Mouse (Mus musculus): ENCODE data around the gene Kri1. TPM values are rescaled to one million over a fixed set of nuclear protein-coding genes. Genes with fewer than 3 reads are reported as not detected.
"Not testable (repeated sequence)": the region's sequence is repeated elsewhere in the genome, so short reads cannot be mapped to it uniquely, and the experiment has no call there.

The Kri1 gene
- polyA plus RNA-seq, 1 experiment from 2014 or later: 7.2 TPM

- H3K9ac ChIP-seq (ENCODE audit: low read depth, low read length): no peak overlapping the region
- H3K27ac ChIP-seq (ENCODE audit: low read depth, low read length): no peak overlapping the region
- H3K4me3 ChIP-seq (ENCODE audit: low read depth, low read length): no peak overlapping the region
- no peak overlapping the region for H3K4me2 ChIP-seq (replicated peaks; ENCODE audit: low read depth)
- no peaks in the 10 kb centered on the region for H3K9me3 ChIP-seq (ENCODE audit: control insufficient read depth)
- WGBS: 87% methylated on average over 12 of the region's 12 CpGs
- H3K27me3 ChIP-seq (replicated peaks; ENCODE audit: control insufficient read depth, insufficient read depth, low read length): no peaks in the 10 kb centered on the region
- no peak for TF ChIP-seq CTCF (IDR thresholded peaks at IDR 0.05; ENCODE audit: low read depth)
- no peaks in the 10 kb centered on the region for H3K36me3 ChIP-seq (ENCODE audit: control insufficient read depth, insufficient read depth)
- no peak for ATAC-seq
- H3K4me1 ChIP-seq (replicated peaks; ENCODE audit: control insufficient read depth, insufficient read depth, low read length): no peaks in the 10 kb centered on the region
Observed at GRCm38 (mm10) chr9:21331365-21332140, 43.8 kb upstream of the Kri1 start.

- no peak for TF ChIP-seq CTCF (IDR thresholded peaks at IDR 0.05; ENCODE audit: low read depth)
- Histone ChIP-seq H3K4me2 (replicated peaks; ENCODE audit: low read depth) (no peak overlapping the region), H3K4me3 (ENCODE audit: low read depth, low read length) (no peak overlapping the region), H3K9ac (ENCODE audit: low read depth, low read length) (no peak overlapping the region), H3K27ac (ENCODE audit: low read depth, low read length) (no peak overlapping the region), H3K27me3 (replicated peaks; ENCODE audit: control insufficient read depth, insufficient read depth, low read length) (no peaks in the 10 kb centered on the region), H3K9me3 (ENCODE audit: control insufficient read depth) (no peaks in the 10 kb centered on the region), H3K4me1 (replicated peaks; ENCODE audit: control insufficient read depth, insufficient read depth, low read length) (no peaks in the 10 kb centered on the region), H3K36me3 (ENCODE audit: control insufficient read depth, insufficient read depth) (no peaks in the 10 kb centered on the region)
- no peak for ATAC-seq
- WGBS: 89% methylated on average over 10 of the region's 10 CpGs
Observed at GRCm38 (mm10) chr9:21329699-21330289, 42.0 kb upstream of the Kri1 start.

GRCm38 (mm10) chr9:21329041-21329440 lies 41.3 kb upstream of the Kri1 start:
- WGBS: 61% methylated on average over 3 of the region's 5 CpGs
- Histone ChIP-seq H3K27ac (ENCODE audit: low read depth, low read length) (no peak overlapping the region), H3K4me3 (ENCODE audit: low read depth, low read length) (no peak overlapping the region), H3K4me2 (replicated peaks; ENCODE audit: low read depth) (no peak overlapping the region), H3K9ac (ENCODE audit: low read depth, low read length) (no peak overlapping the region), H3K36me3 (ENCODE audit: control insufficient read depth, insufficient read depth) (no peaks in the 10 kb centered on the region), H3K4me1 (replicated peaks; ENCODE audit: control insufficient read depth, insufficient read depth, low read length) (no peaks in the 10 kb centered on the region), H3K9me3 (ENCODE audit: control insufficient read depth) (no peaks in the 10 kb centered on the region), H3K27me3 (replicated peaks; ENCODE audit: control insufficient read depth, insufficient read depth, low read length) (no peaks in the 10 kb centered on the region)
- no peak for TF ChIP-seq CTCF (IDR thresholded peaks at IDR 0.05; ENCODE audit: low read depth)
- no peak for ATAC-seq

DNA sequence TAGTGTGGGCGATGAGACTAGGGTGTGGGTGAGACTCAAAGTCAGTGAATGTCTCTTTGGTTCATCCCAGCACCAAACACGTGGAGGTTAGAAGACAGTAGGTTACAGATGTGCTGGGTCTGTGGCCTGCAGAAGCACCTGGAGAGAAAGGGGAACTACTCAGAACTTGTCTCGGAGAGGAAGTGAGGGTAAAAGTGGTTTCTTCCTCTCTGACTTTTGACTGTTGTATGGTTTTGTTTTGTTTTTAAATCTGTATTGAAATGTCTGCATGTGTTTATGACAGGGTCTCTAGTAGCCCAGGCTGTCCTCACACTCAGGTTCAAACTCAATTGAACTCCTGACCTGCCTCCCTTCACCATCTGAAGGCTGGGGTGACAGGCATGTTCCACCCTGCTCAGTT lies 40.3 kb upstream of the Kri1 start:
- no peak overlapping the region for H3K4me3 ChIP-seq (ENCODE audit: low read depth, low read length)
- whole genome bisulfite sequencing: 68% methylated on average over 3 of the region's 3 CpGs
- no peaks in the 10 kb centered on the region for H3K4me1 ChIP-seq (replicated peaks; ENCODE audit: control insufficient read depth, insufficient read depth, low read length)
- no peak overlapping the region for H3K4me2 ChIP-seq (replicated peaks; ENCODE audit: low read depth)
- no peaks in the 10 kb centered on the region for H3K9me3 ChIP-seq (ENCODE audit: control insufficient read depth)
- no peaks in the 10 kb centered on the region for H3K27me3 ChIP-seq (replicated peaks; ENCODE audit: control insufficient read depth, insufficient read depth, low read length)
- no peak overlapping the region for H3K27ac ChIP-seq (ENCODE audit: low read depth, low read length)
- no peak for TF ChIP-seq CTCF (IDR thresholded peaks at IDR 0.05; ENCODE audit: low read depth)
- no peaks in the 10 kb centered on the region for H3K36me3 ChIP-seq (ENCODE audit: control insufficient read depth, insufficient read depth)
- ATAC-seq: no peak
- no peak overlapping the region for H3K9ac ChIP-seq (ENCODE audit: low read depth, low read length)

- ATAC-seq: no peak
- Histone ChIP-seq H3K9ac (ENCODE audit: low read depth, low read length) (no peak overlapping the region), H3K4me2 (replicated peaks; ENCODE audit: low read depth) (no peak overlapping the region), H3K4me1 (replicated peaks; ENCODE audit: control insufficient read depth, insufficient read depth, low read length) (no peaks in the 10 kb centered on the region), H3K36me3 (ENCODE audit: control insufficient read depth, insufficient read depth) (no peaks in the 10 kb centered on the region), H3K27ac (ENCODE audit: low read depth, low read length) (no peak overlapping the region), H3K27me3 (replicated peaks; ENCODE audit: control insufficient read depth, insufficient read depth, low read length) (no peaks in the 10 kb centered on the region), H3K9me3 (ENCODE audit: control insufficient read depth) (no peaks in the 10 kb centered on the region), H3K4me3 (ENCODE audit: low read depth, low read length) (no peak overlapping the region)
- no peak for TF ChIP-seq CTCF (IDR thresholded peaks at IDR 0.05; ENCODE audit: low read depth)
- WGBS: 55% methylated on average over 3 of the region's 3 CpGs
Observed at GRCm38 (mm10) chr9:21327569-21327968, 39.8 kb upstream of the Kri1 start.

DNA sequence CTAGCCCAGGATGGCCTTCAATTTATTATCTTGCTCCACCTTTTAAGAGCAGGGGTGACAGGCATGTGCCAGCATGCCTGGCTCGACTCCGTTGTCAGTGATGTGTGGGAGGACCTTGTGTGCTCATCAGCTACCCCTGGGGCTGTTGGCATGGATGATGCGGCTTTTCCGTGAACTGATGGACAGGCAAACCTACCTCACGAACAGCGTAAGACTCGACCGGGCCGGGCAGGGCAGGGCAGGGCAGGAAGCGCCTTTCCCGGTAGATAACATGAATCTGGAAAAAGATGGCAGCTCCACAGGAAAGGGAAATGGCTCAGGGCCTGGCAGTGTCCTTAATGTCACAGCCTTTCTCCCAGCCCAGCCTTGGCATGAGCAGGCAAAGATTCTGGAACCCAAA lies 36.5 kb upstream of the Kri1 start:
- 85% methylated on average over 11 of the region's 11 CpGs for WGBS
- Histone ChIP-seq H3K4me2 (replicated peaks; ENCODE audit: low read depth) (no peak overlapping the region), H3K36me3 (ENCODE audit: control insufficient read depth, insufficient read depth) (no peaks in the 10 kb centered on the region), H3K27ac (ENCODE audit: low read depth, low read length) (no peak overlapping the region), H3K4me3 (ENCODE audit: low read depth, low read length) (no peak overlapping the region), H3K9ac (ENCODE audit: low read depth, low read length) (no peak overlapping the region), H3K4me1 (replicated peaks; ENCODE audit: control insufficient read depth, insufficient read depth, low read length) (no peaks in the 10 kb centered on the region), H3K27me3 (replicated peaks; ENCODE audit: control insufficient read depth, insufficient read depth, low read length) (no peaks in the 10 kb centered on the region), H3K9me3 (ENCODE audit: control insufficient read depth) (no peaks in the 10 kb centered on the region)
- no peak for TF ChIP-seq CTCF (IDR thresholded peaks at IDR 0.05; ENCODE audit: low read depth)
- no peak for ATAC-seq

GRCm38 (mm10) chr9:21322917-21323297 lies 35.1 kb upstream of the Kri1 start:
- ATAC-seq; H3K9ac ChIP-seq (ENCODE audit: low read depth, low read length); H3K9me3 ChIP-seq (ENCODE audit: control insufficient read depth); H3K36me3 ChIP-seq (ENCODE audit: control insufficient read depth, insufficient read depth); H3K27me3 ChIP-seq (replicated peaks; ENCODE audit: control insufficient read depth, insufficient read depth, low read length); H3K4me1 ChIP-seq (replicated peaks; ENCODE audit: control insufficient read depth, insufficient read depth, low read length); H3K4me2 ChIP-seq (replicated peaks; ENCODE audit: low read depth); H3K4me3 ChIP-seq (ENCODE audit: low read depth, low read length); H3K27ac ChIP-seq (ENCODE audit: low read depth, low read length): not testable (repeated sequence)
- 80% methylated on average over 8 of the region's 8 CpGs for WGBS

All from intestine, postnatal 0 days (tissue).